Mouse (Mus musculus): ENCODE data around the gene Arnt2. TPM values are rescaled to one million over a fixed set of nuclear protein-coding genes. Genes with fewer than 3 reads are reported as not detected.

Arnt2 gene
- polyA plus RNA-seq, 1 experiment = 2.5 TPM

DNA sequence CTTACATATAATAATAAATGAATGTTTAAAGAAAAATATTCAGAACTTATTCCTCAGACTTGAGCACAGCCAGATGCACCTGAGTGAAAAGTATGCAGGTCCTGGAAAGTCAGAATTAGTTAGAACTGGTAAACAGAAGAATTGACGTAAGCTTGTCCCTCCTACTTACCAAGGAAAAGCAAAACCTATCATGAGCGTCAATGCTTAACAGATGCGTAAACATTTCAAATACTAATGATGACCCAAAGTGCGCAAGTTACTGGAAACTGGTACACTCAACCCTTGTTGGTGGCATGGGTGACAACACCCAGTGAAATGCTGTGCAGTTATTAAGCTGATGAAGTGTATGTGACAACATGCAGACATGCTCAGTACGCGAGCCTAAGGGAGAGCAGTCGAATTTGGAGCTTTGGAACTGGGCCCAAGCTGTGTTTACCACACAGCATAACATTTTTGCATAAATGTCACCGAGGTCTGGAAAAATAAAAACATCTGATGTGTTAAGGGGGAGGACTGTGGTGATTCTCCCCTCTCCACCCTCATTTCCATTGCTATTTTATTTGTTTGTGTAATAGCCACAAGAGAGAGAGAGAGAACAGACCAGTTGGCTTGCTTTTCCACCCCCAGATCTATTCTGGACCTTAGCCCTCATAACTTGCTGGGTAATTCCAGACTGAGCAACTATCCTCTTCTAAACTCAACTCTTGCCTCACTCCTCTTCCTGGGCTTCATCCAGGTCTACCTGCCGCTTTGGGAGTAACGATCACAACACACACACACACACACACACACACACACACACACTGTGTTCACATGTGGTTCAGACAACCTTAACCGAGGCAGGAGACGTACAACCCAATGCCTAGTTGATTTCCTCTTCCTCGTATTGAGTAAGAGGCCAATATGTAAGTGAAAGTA, 208.6 kb downstream of the Arnt2 start:
- Histone ChIP-seq H3K4me3 (replicated peaks; ENCODE audit: control insufficient read depth, low read depth, low read length) (no peak overlapping the region), H3K27ac (ENCODE audit: control insufficient read depth, insufficient read depth, low read depth, low read length, poor library complexity) (no peak overlapping the region), H3K4me1 (ENCODE audit: control insufficient read depth, insufficient read depth, low read length) (peaks cover 3% of the 10 kb centered on the region; the same call in 1 of the 2 replicates)
- 67% methylated on average over 13 of the region's 13 CpGs for WGBS
- TF ChIP-seq POLR2A (IDR thresholded peaks at IDR 0.05; ENCODE audit: borderline replicate concordance, control insufficient read depth, low read depth, low read length) (no peak), CTCF (IDR thresholded peaks at IDR 0.05; ENCODE audit: control insufficient read depth, insufficient read depth, low read length) (no peak)

GRCm38 (mm10) chr7:84197208-84197860, 212.6 kb downstream of the Arnt2 start:
- H3K4me1 ChIP-seq (ENCODE audit: control insufficient read depth, insufficient read depth, low read length) = peaks cover 2% of the 10 kb centered on the region; the same call in 1 of the 2 replicates
- TF ChIP-seq POLR2A (IDR thresholded peaks at IDR 0.05; ENCODE audit: borderline replicate concordance, control insufficient read depth, low read depth, low read length) (no peak), CTCF (IDR thresholded peaks at IDR 0.05; ENCODE audit: control insufficient read depth, insufficient read depth, low read length) (no peak)
- H3K27ac ChIP-seq (ENCODE audit: control insufficient read depth, insufficient read depth, low read depth, low read length, poor library complexity) = no peak overlapping the region
- no peak overlapping the region for H3K4me3 ChIP-seq (replicated peaks; ENCODE audit: control insufficient read depth, low read depth, low read length)
- WGBS = 36% methylated on average over 6 of the region's 6 CpGs

Other genes with a start within 250 kb of the Arnt2 start
- gene Gm2115, start 118.8 kb upstream of the Arnt2 start, polyA plus RNA-seq (2011; ENCODE audit: insufficient read depth, insufficient read length, low replicate concordance, missing spikeins) = 2.3 TPM in 1 of 2 replicates, not detected in the other
- gene Fah, start 196.5 kb upstream of the Arnt2 start, polyA plus RNA-seq (2011; ENCODE audit: insufficient read depth, insufficient read length, low replicate concordance, missing spikeins) = 3.3 and 16.6 TPM in 2 replicates

All from bone marrow, adult 2 months (tissue).